Mouse (Mus musculus): ENCODE measurements around the gene Ttc7b. TPM values are rescaled to one million over a fixed set of nuclear protein-coding genes. Genes with fewer than 3 reads are reported as not detected.

Gene Ttc7b
- polyA plus RNA-seq, 1 experiment from 2014 or later, result 6.5 TPM

DNA sequence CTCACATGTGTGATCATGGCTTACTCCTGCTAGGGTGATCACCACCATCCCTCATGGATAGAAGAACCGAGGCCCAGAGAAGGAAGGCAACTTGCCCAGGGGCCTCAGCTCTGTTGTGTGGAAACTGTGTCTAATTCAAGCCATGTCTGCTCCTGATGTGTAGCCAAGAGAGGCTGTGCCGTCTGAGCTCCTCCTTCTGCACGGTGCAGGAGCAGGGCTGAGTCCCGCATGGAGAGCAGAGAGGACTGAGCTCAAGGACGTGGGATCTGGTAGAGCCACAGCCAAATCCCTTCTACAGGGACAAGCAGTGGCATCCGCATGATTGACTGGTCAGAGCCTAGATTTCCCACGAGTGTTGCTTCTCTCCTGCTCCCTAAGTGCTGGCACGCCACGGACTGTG, 204.5 kb downstream of the Ttc7b start:
- no peaks in the 10 kb centered on the region for H3K36me3 ChIP-seq
- H3K27ac ChIP-seq (replicated peaks), result peak overlapping the region; percentile 53
- peaks cover 48% of the 10 kb centered on the region for H3K4me1 ChIP-seq
- no peaks in the 10 kb centered on the region for H3K27me3 ChIP-seq
- H3K9me3 ChIP-seq, result no peaks in the 10 kb centered on the region
- WGBS, result 64% methylated on average over 9 of the region's 9 CpGs
- 0 out of 2 replicates have a peak, but pooled peaks have one; percentile 34 for ATAC-seq (replicated peaks)
- H3K9ac ChIP-seq (replicated peaks), result no peak overlapping the region
- H3K4me3 ChIP-seq, result no peak overlapping the region
- no peak overlapping the region for H3K4me2 ChIP-seq (replicated peaks)

DNA sequence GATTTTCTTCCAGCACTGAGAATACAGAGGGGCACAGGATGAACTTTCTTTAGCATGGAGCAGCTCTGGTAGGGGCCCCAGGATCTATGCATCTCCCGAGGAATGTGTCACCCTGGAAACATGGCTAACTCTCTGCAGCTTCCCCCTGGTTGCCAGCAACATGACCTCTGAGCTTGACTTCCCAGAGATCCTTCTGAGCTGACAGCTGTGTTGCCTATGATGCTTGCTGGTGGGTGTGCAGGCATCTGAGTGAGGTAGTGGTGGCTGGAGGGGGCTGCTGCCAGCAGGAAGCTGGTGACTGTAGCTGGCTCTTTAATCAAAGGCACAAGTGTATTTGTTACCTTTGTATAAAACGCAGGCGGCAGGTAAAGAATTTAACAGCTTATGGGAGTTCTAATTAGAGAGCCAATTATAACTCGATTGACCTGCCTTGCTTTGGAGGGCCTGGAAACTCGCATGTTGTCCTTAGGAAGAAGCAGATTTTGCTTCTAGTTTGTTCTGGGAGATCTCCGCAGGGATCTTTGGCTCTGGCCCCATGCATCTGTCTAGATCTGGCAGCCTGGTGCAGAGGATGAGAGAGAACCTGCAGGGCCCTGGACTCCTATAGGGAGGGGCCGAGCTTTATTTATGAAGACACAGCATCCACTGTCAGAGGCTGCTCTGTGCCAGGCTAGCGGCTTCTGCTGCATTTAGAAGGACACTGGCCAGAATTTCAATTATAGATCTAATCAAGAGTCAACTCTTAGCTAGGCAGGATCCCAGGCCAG, 205.3 kb downstream of the Ttc7b start:
- peaks cover 56% of the 10 kb centered on the region for H3K4me1 ChIP-seq
- ATAC-seq (replicated peaks), result 0 out of 2 replicates have a peak, but pooled peaks have one; percentile 42
- no peak overlapping the region for H3K9ac ChIP-seq (replicated peaks)
- H3K36me3 ChIP-seq, result no peaks in the 10 kb centered on the region
- H3K4me2 ChIP-seq (replicated peaks), result no peak overlapping the region
- H3K27ac ChIP-seq (replicated peaks), result peak overlapping the region; percentile 53
- no peaks in the 10 kb centered on the region for H3K9me3 ChIP-seq
- WGBS, result 29% methylated on average over 8 of the region's 8 CpGs
- H3K27me3 ChIP-seq, result no peaks in the 10 kb centered on the region
- H3K4me3 ChIP-seq, result no peak overlapping the region

DNA sequence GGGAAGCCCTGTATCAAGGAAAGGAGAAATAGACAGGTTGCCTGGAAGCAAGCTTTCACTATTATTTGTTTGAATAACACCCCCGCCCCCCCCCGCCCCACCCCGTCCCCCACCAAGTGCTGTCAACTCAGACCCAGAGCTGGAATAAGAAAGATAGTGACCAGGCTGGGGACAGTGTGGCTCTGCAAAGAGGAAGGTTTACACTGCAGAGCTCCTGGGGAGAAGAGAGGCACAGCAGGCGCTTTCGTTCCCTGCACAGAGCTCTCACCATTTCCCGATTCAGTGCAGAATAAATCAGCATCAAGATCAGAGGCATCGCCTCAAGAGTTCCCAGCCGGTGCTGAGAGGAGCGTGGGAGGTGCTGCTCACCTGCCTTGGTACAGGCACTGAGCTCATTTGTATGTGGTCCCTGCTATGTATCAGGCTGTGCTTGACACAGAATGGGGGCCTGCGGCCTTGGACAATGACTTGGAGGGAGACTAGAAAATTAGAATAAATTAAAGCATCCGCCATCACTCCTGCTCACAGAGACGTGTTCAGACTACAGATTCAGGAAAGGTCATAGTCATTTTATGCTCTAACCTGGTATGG, 206.7 kb downstream of the Ttc7b start:
- WGBS, result 48% methylated on average over 12 of the region's 12 CpGs
- no peaks in the 10 kb centered on the region for H3K9me3 ChIP-seq
- no peak overlapping the region for H3K9ac ChIP-seq (replicated peaks)
- peak; percentile 39; the same call in 1 of the 2 replicates for ATAC-seq (replicated peaks)
- no peaks in the 10 kb centered on the region for H3K27me3 ChIP-seq
- H3K4me2 ChIP-seq (replicated peaks), result no peak overlapping the region
- H3K27ac ChIP-seq (replicated peaks), result peak overlapping the region; percentile 53
- no peak overlapping the region for H3K4me3 ChIP-seq
- H3K36me3 ChIP-seq, result no peaks in the 10 kb centered on the region
- H3K4me1 ChIP-seq, result peaks cover 70% of the 10 kb centered on the region

DNA sequence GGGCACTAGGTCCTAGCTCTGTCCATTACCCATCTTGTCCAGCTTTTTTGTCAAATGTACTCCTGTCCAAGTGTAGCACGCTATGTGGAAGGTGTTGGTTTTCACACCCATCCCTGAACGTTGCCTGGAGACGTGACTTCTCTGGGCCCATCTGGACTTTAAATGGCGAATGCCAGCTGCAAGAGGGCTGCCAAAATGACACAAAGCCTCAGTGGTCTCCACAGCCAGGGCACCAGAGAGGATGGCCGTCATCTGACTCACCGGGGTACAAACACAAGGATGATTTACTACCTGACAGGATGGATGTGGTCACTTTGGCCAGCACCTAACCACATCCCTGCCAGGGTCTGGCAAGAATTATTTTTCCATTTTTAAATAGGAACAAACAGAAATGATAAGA, 207.4 kb downstream of the Ttc7b start:
- H3K4me1 ChIP-seq, result peaks cover 75% of the 10 kb centered on the region
- no peak overlapping the region for H3K4me3 ChIP-seq
- WGBS, result 65% methylated on average over 6 of the region's 6 CpGs
- no peak overlapping the region for H3K4me2 ChIP-seq (replicated peaks)
- no peaks in the 10 kb centered on the region for H3K9me3 ChIP-seq
- peak overlapping the region; percentile 53; the same call in 1 of the 2 replicates for H3K27ac ChIP-seq (replicated peaks)
- ATAC-seq (replicated peaks), result no peak
- no peaks in the 10 kb centered on the region for H3K27me3 ChIP-seq
- H3K36me3 ChIP-seq, result no peaks in the 10 kb centered on the region
- no peak overlapping the region for H3K9ac ChIP-seq (replicated peaks)

DNA sequence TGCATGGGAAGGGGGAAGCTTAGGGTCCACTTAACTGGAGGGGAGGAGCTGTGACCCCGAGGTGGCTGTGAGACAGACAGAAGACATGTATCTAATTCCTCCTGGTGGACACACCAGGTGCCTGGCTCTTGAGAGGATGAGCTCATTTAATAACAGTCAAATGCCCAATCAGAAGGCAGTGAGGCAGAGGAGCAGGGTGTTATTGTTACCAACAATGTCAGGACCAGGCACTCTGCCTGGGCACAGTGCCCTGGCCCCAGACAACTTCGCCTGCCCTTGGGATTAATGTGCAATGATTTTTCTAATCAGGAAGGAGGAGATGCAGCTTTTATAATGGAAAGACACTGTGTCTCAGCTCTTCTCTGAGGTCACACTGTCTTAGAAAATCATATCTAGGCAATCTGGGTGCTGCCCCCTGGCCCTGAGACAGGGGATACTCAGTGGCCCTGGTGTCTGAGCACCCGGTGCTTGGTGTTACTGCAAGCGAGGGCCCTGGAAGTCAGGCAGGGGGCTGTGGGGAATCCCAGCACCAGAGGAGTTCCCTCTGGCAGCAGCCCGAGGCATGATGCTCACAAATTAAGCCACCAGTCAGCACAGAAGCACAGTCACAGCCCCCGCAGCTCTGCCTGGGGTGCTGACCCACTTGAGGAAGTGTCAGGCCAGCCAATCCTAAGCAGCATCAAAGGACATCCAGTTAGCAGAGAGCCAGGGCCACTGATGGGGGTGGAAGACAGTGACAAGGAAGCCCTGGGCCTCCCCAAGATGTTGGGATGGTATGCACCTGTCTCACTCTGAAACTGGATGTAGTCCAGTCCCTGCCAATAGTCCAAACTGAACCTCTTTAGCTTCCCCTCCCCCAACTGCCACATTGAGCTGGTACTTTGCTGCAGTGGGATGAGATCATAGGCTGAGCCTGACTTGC, 209.9 kb downstream of the Ttc7b start:
- Histone ChIP-seq H3K4me2 (replicated peaks) (no peak overlapping the region), H3K27ac (replicated peaks) (peak overlapping the region; percentile 41), H3K4me1 (peaks cover 68% of the 10 kb centered on the region), H3K9ac (replicated peaks) (no peak overlapping the region), H3K4me3 (no peak overlapping the region), H3K9me3 (no peaks in the 10 kb centered on the region), H3K27me3 (no peaks in the 10 kb centered on the region), H3K36me3 (no peaks in the 10 kb centered on the region)
- no peak for ATAC-seq (replicated peaks)
- 45% methylated on average over 6 of the region's 6 CpGs for WGBS

DNA sequence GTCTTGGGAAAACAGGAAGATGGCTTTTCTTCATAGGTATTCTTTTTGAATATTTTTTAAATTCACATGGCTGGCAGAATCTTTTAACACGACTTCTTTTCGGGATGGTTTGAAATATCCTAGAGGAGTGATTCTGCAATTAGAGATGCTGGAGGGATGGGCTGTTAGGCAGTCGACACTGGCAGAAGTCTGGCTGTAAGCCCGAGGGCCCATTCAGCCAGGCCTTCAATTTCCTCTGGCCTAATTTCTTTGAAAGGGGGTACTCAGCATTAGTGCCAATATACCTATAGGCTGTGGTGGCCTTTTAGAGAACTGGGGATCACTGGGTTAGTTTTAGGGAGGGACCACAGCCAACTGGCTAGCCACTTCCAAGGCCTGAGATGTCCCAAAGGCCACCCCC, 211.4 kb downstream of the Ttc7b start:
- ATAC-seq (replicated peaks), result no peak
- peaks cover 64% of the 10 kb centered on the region for H3K4me1 ChIP-seq
- 37% methylated on average over 4 of the region's 4 CpGs for WGBS

DNA sequence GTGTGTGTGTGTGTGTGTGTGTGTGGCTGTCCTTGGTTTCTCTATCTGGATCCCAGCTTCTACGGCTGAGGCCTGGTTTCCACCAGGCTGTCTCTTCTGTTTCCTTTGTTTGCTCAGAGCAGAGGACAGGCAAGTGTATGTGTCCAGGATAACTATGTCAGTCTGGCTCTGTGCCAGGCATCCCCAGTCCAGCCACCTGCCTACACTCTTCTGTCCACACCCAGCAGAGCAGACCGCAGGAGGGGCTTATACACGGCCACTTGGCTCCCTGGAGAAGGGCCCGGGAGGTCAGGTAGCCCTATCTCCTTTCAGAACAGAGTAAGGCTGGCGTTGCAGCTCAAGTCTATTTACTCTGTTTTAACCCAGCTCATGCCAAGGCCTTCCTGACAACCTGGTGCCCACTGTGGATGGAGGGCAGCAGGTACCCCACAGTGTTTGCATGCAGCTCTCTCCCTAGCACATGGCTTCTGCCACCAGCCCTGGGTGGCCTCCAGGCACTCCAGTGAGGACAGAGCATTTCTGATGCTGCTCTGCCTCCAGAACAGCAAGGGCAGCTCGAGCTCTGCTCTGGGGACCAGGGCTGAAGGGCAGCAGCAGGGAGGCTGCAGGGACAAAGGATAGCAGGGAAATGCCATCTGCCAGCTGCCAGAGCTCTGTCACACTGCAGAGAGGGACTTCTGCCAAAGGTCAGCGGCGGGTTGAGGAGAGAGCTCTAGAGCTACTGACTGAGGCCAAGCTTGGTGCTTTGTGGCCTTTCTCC, 212.9 kb downstream of the Ttc7b start:
- H3K4me1 ChIP-seq, result peaks cover 52% of the 10 kb centered on the region
- H3K27me3 ChIP-seq, result no peaks in the 10 kb centered on the region
- ATAC-seq (replicated peaks), result peak; percentile 13; the same call in 1 of the 2 replicates
- whole genome bisulfite sequencing, result 33% methylated on average over 7 of the region's 8 CpGs
- H3K27ac ChIP-seq (replicated peaks), result peak overlapping the region; percentile 51
- no peak overlapping the region for H3K9ac ChIP-seq (replicated peaks)
- H3K9me3 ChIP-seq, result no peaks in the 10 kb centered on the region
- H3K36me3 ChIP-seq, result no peaks in the 10 kb centered on the region
- no peak overlapping the region for H3K4me2 ChIP-seq (replicated peaks)
- no peak overlapping the region for H3K4me3 ChIP-seq

More for the DNA sequence above, 211.4 kb downstream of the Ttc7b start:
- peak overlapping the region; percentile 53 for H3K27ac ChIP-seq (replicated peaks)
- no peak overlapping the region for H3K9ac ChIP-seq (replicated peaks)
- no peak overlapping the region for H3K4me3 ChIP-seq
- H3K9me3 ChIP-seq, result no peaks in the 10 kb centered on the region
- H3K27me3 ChIP-seq, result no peaks in the 10 kb centered on the region
- no peaks in the 10 kb centered on the region for H3K36me3 ChIP-seq
- H3K4me2 ChIP-seq (replicated peaks), result no peak overlapping the region

DNA sequence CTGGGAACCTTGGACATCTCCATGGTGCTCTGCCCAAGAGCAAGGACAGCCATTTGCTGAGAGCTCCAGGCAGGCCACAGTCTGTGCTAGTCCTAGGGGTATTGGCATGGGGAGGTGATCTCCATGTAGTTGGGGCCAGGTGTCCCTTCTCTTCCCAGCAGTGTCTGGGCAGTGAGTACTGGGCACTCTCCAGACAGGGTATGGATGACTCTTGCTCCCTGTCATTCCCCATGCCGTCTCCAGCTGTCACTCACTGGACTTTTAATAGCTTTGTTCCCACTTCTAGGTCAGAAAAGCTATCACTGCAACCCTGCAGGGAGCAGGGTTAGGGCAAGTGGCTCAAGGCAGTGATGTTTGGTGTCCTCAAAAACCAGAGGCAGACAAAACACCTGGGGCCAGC, 214.3 kb downstream of the Ttc7b start:
- H3K27ac ChIP-seq (replicated peaks), result no peak overlapping the region
- H3K4me1 ChIP-seq, result peaks cover 48% of the 10 kb centered on the region
- 61% methylated on average over 1 of the region's 1 CpGs for WGBS
- H3K4me2 ChIP-seq (replicated peaks), result no peak overlapping the region
- H3K9ac ChIP-seq (replicated peaks), result no peak overlapping the region
- ATAC-seq (replicated peaks), result no peak
- no peaks in the 10 kb centered on the region for H3K27me3 ChIP-seq
- no peaks in the 10 kb centered on the region for H3K36me3 ChIP-seq
- H3K9me3 ChIP-seq, result no peaks in the 10 kb centered on the region
- no peak overlapping the region for H3K4me3 ChIP-seq

DNA sequence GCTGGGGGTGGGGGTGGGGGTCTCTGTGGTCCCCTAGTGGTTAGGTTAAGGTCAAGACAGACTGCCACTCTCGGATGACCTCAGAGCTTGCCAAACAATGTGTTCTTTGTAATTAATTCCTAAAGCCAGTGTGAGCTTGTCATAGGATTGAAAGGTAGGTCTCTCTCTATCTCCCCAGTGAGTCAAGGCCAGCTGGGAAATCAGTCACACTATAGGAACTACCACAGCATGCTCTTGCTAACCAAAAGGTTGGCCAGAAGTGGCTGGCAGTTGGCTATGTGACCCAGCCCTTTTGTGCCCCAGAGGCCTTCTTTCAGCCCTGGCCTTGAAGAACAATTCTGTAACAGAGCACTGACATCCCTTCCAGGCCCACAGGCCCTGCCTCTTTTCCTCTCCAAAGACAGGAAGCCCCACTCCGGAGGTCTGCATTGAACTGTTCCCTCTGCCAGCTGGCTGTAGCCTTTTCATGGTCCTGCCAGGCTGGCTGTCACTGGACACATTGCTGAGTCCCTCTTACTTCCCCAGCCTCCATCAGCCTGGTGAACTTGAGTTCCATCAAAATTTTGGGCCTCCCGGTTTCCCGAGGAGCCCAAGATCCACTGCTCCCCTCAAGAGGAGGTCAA, 215.5 kb downstream of the Ttc7b start:
- ATAC-seq (replicated peaks), result no peak
- H3K36me3 ChIP-seq, result no peaks in the 10 kb centered on the region; the same call in 1 of the 2 replicates
- 77% methylated on average over 4 of the region's 4 CpGs for WGBS
- no peaks in the 10 kb centered on the region for H3K27me3 ChIP-seq
- H3K4me3 ChIP-seq, result no peak overlapping the region
- no peaks in the 10 kb centered on the region for H3K9me3 ChIP-seq
- H3K27ac ChIP-seq (replicated peaks), result no peak overlapping the region
- no peak overlapping the region for H3K4me2 ChIP-seq (replicated peaks)
- peaks cover 36% of the 10 kb centered on the region for H3K4me1 ChIP-seq
- no peak overlapping the region for H3K9ac ChIP-seq (replicated peaks)

DNA sequence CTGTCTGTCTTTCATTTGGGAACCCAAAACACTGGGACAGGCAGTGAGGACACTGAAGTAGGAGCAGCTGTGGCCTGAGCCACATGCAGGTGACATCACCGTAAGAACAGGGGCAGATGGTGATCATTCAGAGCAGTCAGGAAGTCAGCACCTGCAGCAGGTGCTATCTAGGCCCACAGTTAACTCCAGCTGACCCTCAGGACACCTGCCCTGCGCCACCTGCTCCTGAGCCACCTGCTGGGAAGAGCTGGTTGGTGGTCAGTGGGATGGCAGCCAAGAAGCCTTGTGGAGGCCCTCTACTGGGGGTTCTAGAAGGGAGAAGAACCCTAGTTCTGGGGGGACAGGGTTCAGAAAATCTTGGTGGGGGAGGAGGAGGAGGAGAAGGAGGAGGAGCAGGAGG, 216.3 kb downstream of the Ttc7b start:
- ATAC-seq (replicated peaks), result no peak
- H3K36me3 ChIP-seq, result no peaks in the 10 kb centered on the region; the same call in 1 of the 2 replicates
- 82% methylated on average over 2 of the region's 2 CpGs for WGBS
- H3K27ac ChIP-seq (replicated peaks), result no peak overlapping the region
- no peaks in the 10 kb centered on the region for H3K9me3 ChIP-seq
- H3K4me2 ChIP-seq (replicated peaks), result no peak overlapping the region
- no peaks in the 10 kb centered on the region for H3K27me3 ChIP-seq
- H3K9ac ChIP-seq (replicated peaks), result no peak overlapping the region
- H3K4me3 ChIP-seq, result no peak overlapping the region
- peaks cover 27% of the 10 kb centered on the region for H3K4me1 ChIP-seq

DNA sequence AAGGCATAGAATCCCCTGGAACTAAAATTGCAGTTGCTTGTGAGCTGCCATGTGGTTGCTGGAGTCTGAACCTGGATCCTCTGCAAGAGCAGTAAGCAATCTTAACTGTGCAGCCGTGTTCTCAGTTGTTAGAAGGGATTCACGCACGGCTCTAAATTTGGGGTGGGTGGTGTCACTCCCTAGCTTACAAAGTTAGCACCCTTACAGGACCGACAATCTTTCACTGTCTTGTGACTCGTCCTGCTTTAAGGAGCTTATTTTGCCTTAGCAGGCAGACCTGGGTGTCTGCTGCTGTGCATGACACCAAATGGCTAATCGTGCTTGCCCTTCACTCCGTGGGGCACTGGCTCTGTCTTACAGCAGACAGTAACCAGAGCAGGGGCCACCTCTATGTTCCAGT, 217.5 kb downstream of the Ttc7b start:
- WGBS, result 89% methylated on average over 7 of the region's 7 CpGs
- Histone ChIP-seq H3K4me3 (no peak overlapping the region), H3K9ac (replicated peaks) (no peak overlapping the region), H3K9me3 (no peaks in the 10 kb centered on the region), H3K4me2 (replicated peaks) (no peak overlapping the region), H3K4me1 (peaks cover 16% of the 10 kb centered on the region), H3K36me3 (no peaks in the 10 kb centered on the region; the same call in 1 of the 2 replicates), H3K27me3 (no peaks in the 10 kb centered on the region), H3K27ac (replicated peaks) (no peak overlapping the region)
- no peak for ATAC-seq (replicated peaks)
